Mouse (Mus musculus) monocyte, adult 2 months (primary cell): ENCODE data around the gene Slc25a33.

Source experiments
- DNase-seq, 2 experiments: peaks; one replicate each; pipeline ENCODE4 v3.0.0; 2022; ENCODE audit warnings: low spot score in 2 of 2, low read depth in 1 of 2

Gene Slc25a33

DNA sequence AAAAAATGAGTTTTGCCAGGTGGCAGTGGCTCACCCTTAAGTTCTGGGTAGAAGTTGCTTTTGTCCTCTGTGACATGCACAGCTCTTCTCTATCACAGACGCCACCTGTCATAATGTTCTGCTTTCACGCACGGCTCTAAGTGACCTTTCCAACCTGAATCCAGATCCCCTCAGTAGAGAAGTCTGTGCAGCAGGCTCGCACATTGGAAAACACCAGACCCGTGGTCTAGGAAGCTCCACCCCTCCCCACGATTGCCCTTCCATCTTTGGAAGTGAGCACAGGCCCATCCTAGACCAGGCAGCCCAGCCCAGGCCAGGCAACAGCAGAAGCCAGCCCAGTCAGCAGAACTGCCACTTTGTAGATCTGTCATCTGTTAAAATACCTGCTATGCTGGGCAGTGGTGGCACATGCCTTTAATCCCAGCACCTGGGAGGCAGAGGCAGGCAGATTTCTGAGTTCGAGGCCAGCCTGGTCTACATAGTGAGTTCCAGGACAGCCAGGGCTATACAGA is 20.9 kb upstream of the Slc25a33 start:
- DNase-seq: no peak

DNA sequence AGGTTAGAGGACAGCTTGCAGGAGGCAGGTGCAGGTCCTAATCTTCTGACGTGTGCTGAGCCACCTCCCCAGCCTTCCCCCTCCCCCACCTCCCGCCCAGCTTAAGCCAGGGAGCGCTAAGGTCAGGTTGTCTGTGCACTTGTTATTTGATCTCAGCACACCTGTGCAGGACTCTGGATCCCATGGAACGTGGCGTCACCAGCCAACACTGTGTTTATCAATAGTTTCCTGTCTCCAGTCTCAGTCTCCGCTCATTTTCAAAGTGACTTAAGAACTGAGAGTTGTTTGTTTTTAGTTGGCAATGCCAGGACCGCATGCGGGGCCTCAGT is 19.9 kb upstream of the Slc25a33 start:
- DNase-seq: no peak

DNA sequence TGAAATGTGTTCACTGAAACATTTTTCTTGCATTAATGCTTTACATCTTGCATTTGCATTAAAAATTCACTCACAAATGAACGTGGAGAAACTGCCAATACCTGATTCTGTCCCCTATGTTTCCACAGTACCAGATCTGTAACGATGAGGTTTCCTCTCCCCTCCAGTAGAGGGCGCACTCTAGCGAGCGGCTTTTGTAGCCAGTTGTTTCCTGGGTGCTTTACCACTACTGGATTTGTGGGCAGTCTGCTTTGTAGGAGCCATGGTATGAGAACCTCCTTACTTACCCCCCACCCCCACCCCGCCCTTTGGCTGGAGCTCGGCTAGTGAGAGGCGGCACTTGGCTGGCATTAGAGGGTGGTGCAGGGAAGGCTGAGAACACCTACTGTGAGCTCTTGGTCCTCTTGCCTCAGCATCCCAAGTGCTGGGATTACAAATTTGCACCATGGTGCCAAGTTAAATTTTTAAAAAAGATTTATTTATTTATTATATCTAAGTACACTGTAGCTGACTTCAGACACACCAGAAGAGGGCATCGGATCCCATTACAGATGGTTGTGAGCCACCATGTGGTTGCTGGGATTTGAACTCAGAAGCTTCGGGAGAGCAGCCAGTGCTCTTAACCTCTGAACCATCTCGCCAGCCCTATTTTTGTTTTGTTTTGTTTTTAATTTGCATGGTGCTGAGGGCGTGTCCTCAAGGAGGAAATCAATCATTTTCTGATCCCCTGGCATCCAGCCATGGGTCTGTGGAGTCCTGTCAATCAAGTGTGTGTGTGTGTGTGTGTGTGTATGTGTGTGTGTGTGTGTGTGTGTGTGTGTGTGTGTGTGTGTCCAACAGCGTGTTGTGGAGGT is 19.3 kb upstream of the Slc25a33 start:
- no peak for DNase-seq

DNA sequence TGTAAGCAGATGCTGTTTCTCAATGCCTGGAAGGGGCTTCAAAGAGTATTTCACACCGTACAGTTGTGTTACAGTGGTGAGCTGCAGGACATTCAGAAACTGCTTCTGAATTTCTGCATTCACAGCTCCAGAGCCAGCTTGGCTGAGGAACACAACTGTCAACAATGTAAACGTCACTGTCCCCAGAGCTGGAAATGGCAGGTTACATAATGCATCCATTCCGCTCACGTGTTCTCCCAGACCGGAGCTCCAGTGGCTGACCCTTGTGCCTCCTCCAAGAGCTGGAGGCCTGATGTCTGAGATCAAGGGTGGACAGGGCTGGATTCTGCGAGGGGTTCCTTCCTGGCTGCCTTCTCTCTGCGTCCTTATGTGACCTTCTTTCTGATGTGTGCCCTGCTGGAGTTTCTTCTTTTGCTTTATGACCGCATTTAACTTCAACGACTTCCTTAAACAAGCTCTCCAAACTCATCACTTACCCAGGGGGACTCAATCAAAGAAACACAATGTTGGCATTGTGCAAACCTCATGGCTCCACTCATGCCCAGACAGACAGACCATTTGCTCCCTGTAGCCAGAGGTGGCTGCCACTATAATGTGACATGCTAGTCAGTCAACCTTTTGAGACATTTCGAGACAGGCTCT is 18.2 kb upstream of the Slc25a33 start:
- DNase-seq: peak in 1 of 2 experiments; percentile 55

DNA sequence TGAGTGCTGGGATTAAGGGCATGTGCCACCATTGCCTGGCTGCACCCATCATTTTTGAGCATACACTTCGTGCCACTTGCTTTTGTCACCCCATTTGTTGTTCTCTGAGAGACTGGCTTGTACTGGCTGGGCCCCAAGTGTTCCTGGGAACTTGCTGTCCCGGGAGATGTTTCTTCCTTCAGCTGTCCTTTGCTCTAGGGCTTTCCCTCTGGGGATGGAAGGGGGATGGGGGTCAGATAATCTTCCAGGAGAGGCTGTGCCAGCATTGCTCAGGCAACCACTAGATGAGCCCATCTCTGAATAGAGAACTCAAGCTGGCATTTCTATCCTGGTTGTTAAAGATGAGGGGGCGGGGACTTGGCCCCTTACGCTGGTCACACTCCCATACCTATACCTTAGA is 17.4 kb upstream of the Slc25a33 start:
- DNase-seq: no peak

DNA sequence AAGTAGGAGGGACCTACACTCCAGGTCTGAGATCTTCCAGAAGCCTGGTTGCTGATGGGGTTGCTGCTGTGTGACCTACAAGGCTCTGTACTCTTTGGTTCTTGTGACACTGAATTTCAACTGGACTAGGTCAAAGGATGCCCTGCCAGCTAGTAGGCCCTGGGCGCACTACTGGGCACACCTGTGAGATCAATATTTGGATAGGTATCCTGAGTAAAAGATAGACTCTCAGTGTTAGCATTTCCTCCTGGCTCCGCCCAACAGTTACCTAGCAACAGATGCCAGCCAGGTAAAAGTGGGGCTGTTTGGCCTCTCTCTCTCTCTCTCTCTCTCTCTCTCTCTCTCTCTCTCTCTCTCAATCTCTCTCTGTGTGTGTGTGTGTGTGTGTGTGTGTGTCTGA is 16.9 kb upstream of the Slc25a33 start:
- DNase-seq: no peak

DNA sequence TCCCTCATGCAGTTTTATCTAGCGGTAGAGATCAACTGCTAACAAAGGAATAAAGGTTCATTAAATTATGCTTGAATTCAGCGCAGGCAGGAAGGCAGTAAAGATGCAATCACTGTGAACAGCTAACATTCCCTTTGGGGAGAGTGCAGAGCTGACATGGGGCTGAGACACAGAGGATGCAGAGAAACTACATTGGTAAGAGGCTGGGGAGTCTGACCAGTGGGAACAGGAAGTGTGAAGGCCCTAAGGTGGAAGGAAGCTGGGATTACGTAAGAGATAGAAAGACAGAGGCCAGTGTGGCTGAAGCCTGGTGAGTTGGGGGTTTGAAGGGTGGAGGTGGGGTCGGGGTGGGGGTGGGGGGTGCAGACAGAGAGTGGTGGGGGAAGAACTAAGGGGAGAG is 16.5 kb upstream of the Slc25a33 start:
- DNase-seq: no peak

DNA sequence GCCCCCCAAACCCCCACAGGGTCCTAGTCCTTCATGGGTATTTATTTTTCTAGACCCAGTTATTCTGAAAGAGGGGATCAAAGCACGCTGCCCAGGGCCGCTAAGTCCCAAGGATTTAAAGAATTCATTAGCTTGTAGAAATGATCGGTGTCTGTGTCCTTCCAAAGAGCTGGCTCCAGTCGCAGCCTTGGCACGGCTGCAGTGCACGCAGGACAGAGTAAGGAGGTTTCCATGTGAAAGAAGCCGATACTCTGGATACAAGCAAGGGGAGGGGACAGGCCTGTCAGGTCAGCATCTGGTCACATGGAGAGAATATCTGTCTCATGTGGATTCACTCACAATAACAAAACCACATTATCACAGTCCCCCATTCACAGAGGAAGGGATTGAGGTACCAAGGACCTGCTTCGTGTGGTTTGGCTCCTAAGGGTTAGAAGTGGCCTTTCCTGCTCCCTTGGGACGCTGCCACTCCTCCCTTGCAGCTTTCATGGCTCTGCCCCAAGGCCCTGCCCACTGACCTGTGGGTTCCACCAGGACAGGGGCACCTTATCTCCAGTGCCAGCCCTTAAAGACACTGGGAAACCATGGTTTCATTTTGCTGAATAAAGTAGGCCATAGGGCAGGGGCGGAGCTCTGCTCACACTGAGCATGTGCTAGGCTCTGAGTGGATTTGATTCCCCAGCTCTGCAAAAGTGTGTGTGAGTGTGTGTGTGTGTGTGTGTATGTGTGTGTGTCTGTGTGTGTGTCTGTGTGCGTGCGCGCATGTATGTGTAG is 15.5 kb upstream of the Slc25a33 start:
- no peak for DNase-seq

DNA sequence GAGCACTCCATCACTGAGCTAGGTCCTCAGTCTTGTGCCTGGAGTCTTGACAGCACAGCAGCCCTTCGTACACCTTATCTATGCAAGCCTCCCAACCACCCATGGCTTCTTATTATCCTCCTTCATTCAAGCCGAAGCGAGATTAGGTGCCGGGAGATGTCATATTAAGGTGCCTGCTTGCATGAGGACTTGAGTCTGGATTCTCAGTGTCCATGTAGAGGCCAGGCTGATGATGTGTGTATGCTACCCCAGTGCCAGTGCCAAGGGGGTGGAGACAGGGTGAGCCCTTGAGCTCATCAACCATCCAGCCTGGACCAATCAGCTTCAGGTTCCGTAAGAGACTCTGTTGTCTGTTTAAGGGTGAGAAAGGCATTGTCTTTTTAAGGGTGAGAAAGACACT is 10.8 kb upstream of the Slc25a33 start:
- DNase-seq: no peak

DNA sequence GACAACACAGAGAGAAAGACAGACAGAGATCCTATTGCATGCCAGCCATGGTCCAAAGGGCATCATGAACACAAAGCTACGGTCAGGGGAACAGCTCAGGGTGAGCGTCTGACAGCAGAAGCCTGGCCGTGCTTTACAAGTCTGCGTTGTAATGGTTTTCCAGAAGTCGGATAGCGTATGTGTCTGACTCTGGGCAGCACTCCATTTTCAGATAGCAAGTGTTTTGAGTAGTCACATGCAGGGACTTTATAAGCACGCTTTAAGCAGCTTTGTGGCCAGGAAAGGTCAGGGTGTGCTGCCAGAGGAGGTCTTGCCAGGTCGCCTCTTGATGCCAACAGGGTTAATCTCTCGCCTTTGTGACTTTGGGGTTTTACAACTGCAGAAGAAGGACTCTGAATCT is 10.3 kb upstream of the Slc25a33 start:
- DNase-seq: no peak

DNA sequence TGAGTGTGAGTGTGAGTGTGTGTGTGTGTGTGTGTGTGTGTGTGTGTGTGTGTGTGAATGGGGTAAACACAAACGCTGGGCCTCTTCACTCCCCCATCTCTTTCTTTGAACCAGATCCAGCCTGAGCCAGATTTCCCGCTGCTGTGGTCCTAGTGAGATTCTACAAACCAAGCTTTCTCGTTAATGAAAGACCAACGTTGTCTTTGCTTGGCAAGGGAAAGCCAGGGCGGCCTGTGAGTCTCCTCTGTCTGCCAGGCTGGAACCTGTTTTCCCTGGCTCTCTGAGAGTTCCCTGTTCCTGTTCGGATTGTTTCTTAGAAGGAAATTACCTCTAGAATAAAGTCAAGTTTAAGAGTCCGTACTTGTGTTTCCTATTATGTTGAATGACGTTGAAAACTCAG is 8.9 kb upstream of the Slc25a33 start:
- no peak for DNase-seq

DNA sequence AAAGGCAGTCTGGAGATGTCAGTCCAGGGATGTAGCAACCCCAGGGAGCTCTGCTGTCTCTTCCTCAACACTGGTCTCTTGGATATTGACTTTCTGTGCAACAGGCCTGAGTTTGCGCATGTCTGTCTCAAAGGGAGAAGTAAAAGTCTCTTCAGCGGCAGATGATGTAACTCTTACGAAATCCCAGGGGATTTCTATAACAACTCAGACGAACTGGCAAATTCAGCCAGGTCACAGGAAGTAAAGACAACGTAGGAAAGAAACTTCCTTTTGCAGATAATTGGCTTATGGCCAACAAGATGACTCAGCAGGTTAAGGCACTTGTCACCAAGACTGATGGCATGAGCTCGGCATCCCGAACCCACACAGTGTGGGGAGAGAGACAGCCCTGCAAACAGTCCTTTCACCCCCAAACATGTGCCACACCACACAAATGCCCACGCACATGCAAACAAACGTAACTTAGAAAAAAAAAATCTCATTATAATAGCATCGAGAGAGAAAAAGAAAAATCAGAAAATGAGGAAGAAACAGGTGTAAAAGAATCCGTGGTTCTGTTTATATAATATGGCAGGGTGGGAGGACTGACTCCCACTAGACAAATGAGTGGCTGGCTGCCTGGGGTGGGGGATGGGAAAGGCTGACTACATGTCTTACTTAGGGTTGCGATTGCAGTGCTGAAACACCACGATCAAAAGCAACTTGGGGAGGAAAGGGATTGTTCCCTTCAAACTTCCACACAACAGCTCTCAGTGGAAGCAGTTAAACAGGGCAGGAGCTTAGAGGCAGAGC is 6.7 kb upstream of the Slc25a33 start:
- DNase-seq: peak; percentile 71 to 85

DNA sequence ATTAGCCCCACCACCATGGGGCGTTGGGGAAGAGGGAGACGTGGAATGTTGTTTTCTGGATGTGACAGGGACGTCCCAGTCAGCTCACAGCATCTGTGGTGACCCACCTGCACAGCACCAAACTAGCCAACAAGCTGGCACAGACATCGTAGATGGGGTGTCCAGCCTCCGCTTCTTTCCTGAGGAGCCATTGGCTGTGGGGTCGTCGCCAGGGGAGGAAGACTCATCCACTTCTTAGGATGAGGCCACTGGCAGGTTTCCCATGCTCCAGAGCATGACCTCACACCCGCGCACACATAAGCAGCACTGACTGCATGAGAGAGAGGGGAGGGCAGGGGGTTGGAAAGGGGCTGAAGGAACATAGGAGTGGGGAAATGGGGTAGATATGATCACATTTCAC is 5.9 kb upstream of the Slc25a33 start:
- DNase-seq: no peak

DNA sequence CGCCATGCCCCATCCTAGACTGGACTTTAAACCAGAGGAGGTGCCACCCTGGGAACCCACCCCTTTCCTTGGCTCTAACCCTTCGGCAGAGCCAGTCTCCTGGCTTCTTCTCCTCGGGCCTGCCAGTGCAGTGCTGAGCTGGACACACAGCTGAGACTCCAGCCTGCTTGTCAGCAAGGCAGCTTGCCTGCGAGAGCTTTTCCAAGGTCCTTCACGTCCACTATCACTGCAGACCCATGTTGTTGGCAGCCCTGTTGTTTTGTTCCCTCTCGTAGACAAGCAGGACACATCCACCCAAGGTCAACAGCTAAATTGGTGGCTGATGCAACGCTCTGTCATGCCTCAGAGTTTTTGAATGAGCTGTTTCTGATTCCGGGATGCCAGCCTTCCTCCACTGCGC is 3.0 kb upstream of the Slc25a33 start:
- DNase-seq: no peak

DNA sequence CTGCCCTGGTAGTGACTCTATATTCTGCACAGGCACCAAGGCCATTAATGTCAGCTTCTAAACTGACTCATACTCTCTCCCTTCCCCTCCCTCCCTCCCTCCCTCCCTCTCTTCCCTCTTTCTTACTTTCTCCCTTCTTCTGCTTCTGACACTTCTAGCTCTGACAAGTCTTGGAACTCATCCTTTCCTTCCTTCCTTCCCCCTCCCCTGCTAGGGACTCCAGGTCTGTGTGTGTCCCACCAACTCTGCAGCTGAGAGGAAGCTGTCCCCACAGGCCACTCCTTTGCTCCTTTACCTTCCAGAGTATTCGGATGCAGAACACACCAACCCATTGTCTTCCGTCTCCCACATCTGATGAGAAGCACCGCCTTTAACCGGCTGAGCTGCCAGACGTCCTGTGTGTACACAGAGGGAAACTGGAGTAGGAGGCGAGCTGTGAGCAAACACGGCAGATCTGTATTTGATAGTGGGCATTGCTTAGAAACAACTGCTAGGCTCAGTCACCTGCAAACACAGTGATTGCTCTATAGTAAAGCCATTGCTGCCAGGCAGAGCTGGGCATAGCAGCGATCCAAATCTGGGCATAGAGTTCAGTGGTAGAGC is 1.8 kb upstream of the Slc25a33 start:
- DNase-seq: no peak

DNA sequence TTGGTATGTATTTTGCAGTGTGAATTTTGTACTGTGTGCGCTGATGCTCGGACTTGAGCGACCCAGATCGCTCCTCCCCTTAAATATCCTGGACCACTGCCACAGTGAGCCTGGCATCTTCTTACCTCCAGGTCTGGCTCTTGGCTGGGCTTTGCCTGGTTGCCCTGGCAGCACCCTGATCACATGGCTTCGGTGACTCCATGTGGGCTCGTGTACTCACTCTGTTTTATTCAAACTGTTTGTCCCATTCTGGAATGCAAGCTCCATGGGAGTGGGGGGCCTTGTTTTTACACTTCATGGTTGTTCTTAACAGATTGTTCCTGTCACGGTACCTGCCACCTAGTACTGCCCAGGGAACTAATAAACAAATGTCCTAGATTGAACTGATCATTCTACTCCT is 1.3 kb upstream of the Slc25a33 start:
- DNase-seq: no peak

DNA sequence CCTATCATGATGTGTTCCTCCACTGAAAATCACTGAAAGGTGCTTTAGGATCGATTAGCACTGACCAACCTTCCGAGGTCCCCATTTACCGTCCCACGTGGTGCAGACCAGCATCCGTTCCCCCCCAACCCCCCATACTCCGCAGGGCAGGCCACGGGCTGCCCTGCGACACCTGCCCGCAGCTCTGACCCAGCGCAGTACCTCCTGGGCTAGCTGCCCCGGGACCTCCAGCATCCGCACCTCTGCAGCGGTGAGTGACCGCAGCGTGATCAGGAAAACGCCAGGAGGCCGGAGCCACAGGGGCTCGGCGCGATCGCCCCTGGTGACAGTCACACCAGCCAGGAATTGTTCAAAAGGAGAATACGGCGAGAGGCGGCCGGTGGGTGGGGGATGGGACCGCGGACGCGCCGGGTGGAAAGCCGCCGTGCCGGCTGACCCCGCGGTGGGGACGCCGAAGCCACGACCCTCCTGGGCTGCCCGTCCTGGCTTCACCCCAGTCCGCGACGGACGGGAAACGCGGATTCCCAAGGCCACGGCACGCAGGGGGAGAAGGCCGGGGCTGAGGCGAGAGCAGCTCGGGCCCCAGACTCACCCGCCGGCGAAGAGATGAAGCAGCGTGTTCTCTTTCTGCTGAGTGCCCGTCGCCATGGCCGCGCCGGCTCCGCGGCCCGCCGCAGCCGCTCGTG is 526 bp downstream of the Slc25a33 start:
- no peak for DNase-seq

DNA sequence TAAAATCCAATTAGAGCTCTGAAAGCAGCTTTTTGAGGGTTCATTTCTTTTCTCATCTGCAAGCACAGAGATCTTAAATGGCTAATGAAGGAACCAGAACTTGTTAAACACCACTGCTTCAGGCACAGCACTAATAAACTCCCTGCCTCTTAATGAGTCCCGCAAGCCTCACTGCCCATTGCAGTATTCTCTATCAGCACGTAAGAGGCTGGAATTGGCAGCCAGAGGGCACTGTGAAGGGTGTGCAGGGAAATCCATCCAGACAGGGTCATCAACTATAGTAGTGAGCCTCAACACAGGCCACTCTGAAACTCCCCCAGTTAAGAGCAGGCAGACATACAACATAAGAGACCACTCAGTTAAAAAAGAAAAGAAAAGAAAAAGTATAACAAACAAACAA is 1.7 kb downstream of the Slc25a33 start:
- no peak for DNase-seq

DNA sequence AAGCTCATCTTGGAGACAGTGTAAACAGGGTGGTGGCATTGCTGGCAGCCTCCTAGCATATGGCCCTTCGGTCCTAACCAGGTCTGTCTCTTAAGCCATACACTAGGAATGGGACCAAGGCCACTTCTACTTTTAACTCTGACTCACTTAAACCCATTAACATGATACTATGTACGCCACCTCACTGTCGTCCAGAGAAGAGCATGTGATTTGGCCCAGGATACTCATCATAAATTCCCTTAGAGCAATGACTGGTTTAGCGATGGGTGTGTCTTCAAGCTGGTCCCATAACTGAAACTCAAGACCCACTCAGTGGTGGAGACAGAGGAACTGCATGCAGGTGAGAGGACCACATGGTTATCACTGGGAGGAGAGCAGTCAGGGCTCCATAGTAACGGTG is 8.9 kb downstream of the Slc25a33 start:
- DNase-seq: no peak

DNA sequence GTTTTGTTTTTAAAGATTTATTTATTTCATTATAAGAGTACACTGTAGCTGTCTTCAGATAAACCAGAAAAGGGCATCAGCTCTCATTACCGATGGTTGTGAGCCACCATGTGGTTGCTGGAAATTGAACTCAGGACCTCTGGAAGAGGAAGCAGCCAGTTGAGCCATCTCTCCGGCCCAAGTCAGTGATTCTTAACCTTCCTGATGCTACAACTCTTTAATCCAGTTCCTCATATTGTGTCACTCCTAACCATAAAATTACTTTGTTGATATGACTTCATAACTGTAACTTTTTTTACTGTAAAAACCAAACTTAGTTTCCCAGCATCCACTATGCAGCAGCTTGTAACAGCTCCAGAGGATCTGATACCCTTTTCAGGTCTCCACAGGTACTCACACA is 10.7 kb downstream of the Slc25a33 start:
- DNase-seq: no peak
